Comparison of ENCODE assay signal across 8 mouse cellular contexts in genomic region chr3:121953433-121954161, GRCm38 (mm10). TPM values are rescaled to one million over a fixed set of nuclear protein-coding genes. Genes with fewer than 3 reads are reported as not detected.
DNase-seq lines count a peak whose midpoint lies in the region; ATAC-seq and TF ChIP-seq lines count a peak whose summit lies in the region.

No protein-coding gene starts in this region.

- no peak for TF ChIP-seq POLR2A in spleen, adult 2 months (IDR thresholded peaks at IDR 0.05; ENCODE audit: low read depth, low read length)

- no peaks in the 10 kb centered on the region for H3K36me3 ChIP-seq in spleen, adult 2 months (ENCODE audit: control insufficient read depth, insufficient read depth, low read length)
- no peaks in the 10 kb centered on the region for H3K36me3 ChIP-seq in forebrain, embryonic 12.5 days (replicated peaks)
- no peaks in the 10 kb centered on the region for H3K36me3 ChIP-seq in limb, embryonic 11.5 days (ENCODE audit: control insufficient read depth, insufficient read depth, low read length)
- no peaks in the 10 kb centered on the region for H3K36me3 ChIP-seq in midbrain, embryonic 13.5 days

- no peaks in the 10 kb centered on the region for H3K9me3 ChIP-seq in forebrain, embryonic 12.5 days
- H3K9me3 ChIP-seq in limb, embryonic 11.5 days (ENCODE audit: control insufficient read depth, low read length) = no peaks in the 10 kb centered on the region
- no peaks in the 10 kb centered on the region; the same call in 1 of the 2 replicates for H3K9me3 ChIP-seq in midbrain, embryonic 13.5 days

- no peak for TF ChIP-seq CTCF in spleen, adult 2 months (IDR thresholded peaks at IDR 0.05; ENCODE audit: extremely low read depth, insufficient read depth, insufficient read length, insufficient replicate concordance)

- peaks cover 4% of the 10 kb centered on the region for H3K4me1 ChIP-seq in spleen, adult 2 months (ENCODE audit: control insufficient read depth, insufficient read depth, insufficient read length)
- peaks cover 11% of the 10 kb centered on the region for H3K4me1 ChIP-seq in forebrain, embryonic 12.5 days
- H3K4me1 ChIP-seq in limb, embryonic 11.5 days (ENCODE audit: control insufficient read depth, insufficient read depth, low read length) = 0 out of 2 replicates have a peak, but pooled peaks cover 2% of the 10 kb centered on the region
- peaks cover 12% of the 10 kb centered on the region for H3K4me1 ChIP-seq in midbrain, embryonic 13.5 days (replicated peaks)

- peak overlapping the region; percentile 55 for H3K4me3 ChIP-seq in spleen, adult 2 months (ENCODE audit: extremely low read depth, insufficient read depth, insufficient read length)
- H3K4me3 ChIP-seq in forebrain, embryonic 12.5 days (replicated peaks) = peak overlapping the region; percentile 60
- peak overlapping the region; percentile 60 for H3K4me3 ChIP-seq in limb, embryonic 11.5 days (ENCODE audit: low read depth, low read length)
- peak overlapping the region; percentile 60 for H3K4me3 ChIP-seq in midbrain, embryonic 13.5 days (replicated peaks)

- peak overlapping the region; percentile 47 for H3K9ac ChIP-seq in forebrain, embryonic 12.5 days
- peak overlapping the region; percentile 60 for H3K9ac ChIP-seq in limb, embryonic 11.5 days (ENCODE audit: low read length)
- H3K9ac ChIP-seq in midbrain, embryonic 13.5 days (replicated peaks) = peak overlapping the region; percentile 68

- DNase-seq in spleen, adult 2 months (ENCODE audit: low read depth in 1 of 2, low spot score in 2 of 2) = no peak
- no peak for DNase-seq in spleen, postnatal 14 days (ENCODE audit: low spot score in 2 of 2)
- peak; percentile 58 to 67 for DNase-seq in heart, postnatal 36 days
- peak; percentile 62 for DNase-seq in limb, embryonic 11.5 days (ENCODE audit: low spot score)
- DNase-seq in right cerebral cortex, adult 2 months (ENCODE audit: low spot score in 2 of 2) = no peak
- no peak for DNase-seq in layer of hippocampus, adult 9-11 months

- peaks cover 11% of the 10 kb centered on the region for H3K27me3 ChIP-seq in spleen, adult 2 months (ENCODE audit: control insufficient read depth, insufficient read depth, low read length)
- peaks cover 34% of the 10 kb centered on the region for H3K27me3 ChIP-seq in forebrain, embryonic 12.5 days
- H3K27me3 ChIP-seq in limb, embryonic 11.5 days (ENCODE audit: control insufficient read depth, insufficient read depth, low read length) = no peaks in the 10 kb centered on the region
- peaks cover 42% of the 10 kb centered on the region for H3K27me3 ChIP-seq in midbrain, embryonic 13.5 days

- WGBS in spleen, adult 2 months = 4% methylated on average over 52 of the region's 53 CpGs
- WGBS in forebrain, embryonic 12.5 days = 1% methylated on average over 40 of the region's 53 CpGs
- WGBS in limb, embryonic 11.5 days = under 1% methylated on average over 43 of the region's 53 CpGs
- WGBS in midbrain, embryonic 13.5 days = 2% methylated on average over 40 of the region's 53 CpGs

- 0 out of 2 replicates have a peak, but pooled peaks have one; percentile 39 for ATAC-seq in forebrain, embryonic 12.5 days (ENCODE audit: low FRiP score)
- peak; percentile 15; the same call in 1 of the 2 replicates for ATAC-seq in limb, embryonic 11.5 days (ENCODE audit: insufficient number of reproducible peaks, low FRiP score, low TSS enrichment, low read depth)
- peak; percentile 70 for ATAC-seq in midbrain, embryonic 13.5 days

- peak overlapping the region; percentile 87 for H3K4me2 ChIP-seq in forebrain, embryonic 12.5 days
- H3K4me2 ChIP-seq in limb, embryonic 11.5 days (ENCODE audit: low read depth, severe bottlenecking) = peak overlapping the region; percentile 83
- peak overlapping the region; percentile 80 for H3K4me2 ChIP-seq in midbrain, embryonic 13.5 days (replicated peaks)

- intact Hi-C loops in heart, postnatal 36 days (cut with DNase I) = loop anchor here (2.0 to 10.0 kb wide), 5 partner anchors 35 to 341 kb away; partner anchors contain the start of genes Bcar3 and Gclm

- peak overlapping the region; percentile 62 for H3K27ac ChIP-seq in spleen, adult 2 months (ENCODE audit: insufficient read depth, low read length)
- no peak overlapping the region for H3K27ac ChIP-seq in forebrain, embryonic 12.5 days
- no peak overlapping the region for H3K27ac ChIP-seq in limb, embryonic 11.5 days (replicated peaks; ENCODE audit: low read depth, low read length)
- H3K27ac ChIP-seq in midbrain, embryonic 13.5 days = no peak overlapping the region

RNA-seq across cellular contexts. Expression of gene Arhgap29, which starts 1.3 kb away (rescaled TPM):
- polyA plus RNA-seq in spleen, adult 2 months (2012; rRNA removed) = 6.2 and 7.5 TPM in 2 replicates
- polyA plus RNA-seq in forebrain, embryonic 12.5 days (2016; fragmentation: Nextera tagmentation; extraction: Ambion mirVana) = 21.1 and 25.1 TPM in 2 replicates
- total RNA-seq in heart, postnatal 36 days (2021) = 10 to 100 TPM; 53.9 to 54.3 TPM
- 42.0 and 43.7 TPM in 2 replicates for polyA plus RNA-seq in limb, embryonic 11.5 days (2014; fragmentation: Nextera tagmentation; extraction: Ambion mirVana)
- polyA plus RNA-seq in midbrain, embryonic 13.5 days (2015; fragmentation: Nextera tagmentation; extraction: Ambion mirVana) = 18.1 and 18.9 TPM in 2 replicates

Comparison
In these comparisons a context has a peak if more than half of its experiments do, and no peak if none do; other contexts are left out.
1. DNase-seq: peak in heart, postnatal 36 days (2 of 2) and limb, embryonic 11.5 days (single experiment); none in spleen, adult 2 months (0 of 2), spleen, postnatal 14 days (0 of 2), right cerebral cortex, adult 2 months (0 of 2) and layer of hippocampus, adult 9-11 months (single experiment).
2. ATAC-seq: peak in every context shown above with its lines; median percentile 70 in midbrain, embryonic 13.5 days; 39 in forebrain, embryonic 12.5 days; 15 in limb, embryonic 11.5 days.
3. Peak in every context shown above with its lines, with median percentiles within 50 percentile points of each other: H3K4me3 ChIP-seq, H3K4me2 ChIP-seq and H3K9ac ChIP-seq.